Mouse (Mus musculus): Measurements from ENCODE around the gene Flnb.

Flnb gene

GRCm38 (mm10) chr14:7997255-7997696 is 179.5 kb downstream of the Flnb start:
- DNase-seq (ENCODE audit: low read depth), result peak; percentile 97

DNA sequence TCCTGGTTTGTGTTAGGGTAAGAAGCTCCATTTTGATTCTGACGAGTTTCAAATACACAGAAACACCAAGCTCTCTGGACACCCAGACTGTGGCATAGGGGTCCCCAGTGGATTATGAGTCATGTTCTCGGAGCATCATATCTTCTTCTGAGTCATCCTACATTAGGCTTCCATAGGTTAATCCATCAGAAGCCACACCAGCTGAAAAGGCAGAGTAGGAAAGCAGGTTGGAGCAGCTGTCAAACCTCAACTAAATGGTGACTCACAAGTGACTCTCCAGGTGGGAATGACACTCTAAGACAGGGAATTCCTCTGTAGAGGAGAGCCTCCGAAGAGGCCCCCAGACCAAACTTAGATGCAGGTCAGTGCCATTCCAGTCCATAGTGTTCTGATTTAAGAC is 181.3 kb downstream of the Flnb start:
- no peak for DNase-seq (ENCODE audit: low read depth)

DNA sequence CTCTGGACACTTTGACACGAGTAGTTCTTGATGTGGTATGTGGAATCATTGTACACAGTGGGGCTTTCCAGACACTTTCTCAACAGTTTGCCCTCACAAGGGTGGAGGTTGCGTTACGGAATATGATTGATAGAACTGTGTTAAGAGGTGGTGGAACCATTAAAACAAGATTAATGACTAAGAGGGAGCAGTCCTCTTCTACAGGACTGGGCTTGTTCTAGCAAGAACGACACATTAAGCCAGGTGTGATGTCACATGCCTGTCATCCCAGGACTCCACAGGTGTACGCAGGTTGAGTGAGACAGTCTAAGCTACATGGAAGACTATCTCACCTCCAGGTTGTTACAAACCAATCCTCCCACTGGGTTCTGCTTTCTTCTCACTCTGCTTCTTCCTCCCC is 181.7 kb downstream of the Flnb start:
- no peak for DNase-seq (ENCODE audit: low read depth)

- no peak for DNase-seq (ENCODE audit: low read depth)
These were observed 182.5 kb downstream of the Flnb start for GRCm38 (mm10) chr14:8000247-8000646.
